Mouse (Mus musculus) midbrain, embryonic 12.5 days (tissue): Measurements from ENCODE around the gene Irf2bpl. TPM values are rescaled to one million over a fixed set of nuclear protein-coding genes. Genes with fewer than 3 reads are reported as not detected.

ENCODE experiments used
- ATAC-seq: fragments of 200-750 bp; cut with Nextera tagmentation; 2 replicates; pipeline ENCODE4 v1.8.0; 2017; ENCODE audit warnings: low read depth, moderate TSS enrichment, moderate library complexity; ENCODE audit not compliant: low FRiP score
- H3K27ac ChIP-seq: fragments of 300-500 bp; sonication (generic); replicated peaks from 2 replicates; pipeline ENCODE4 v1.5.1; 2016; ENCODE audit warnings: mild to moderate bottlenecking
- H3K27me3 ChIP-seq: fragments of 300-500 bp; sonication (generic); 2 replicates; pipeline ENCODE4 v1.6.1; 2016; ENCODE audit warnings: mild to moderate bottlenecking
- H3K36me3 ChIP-seq: fragments of 300-500 bp; sonication (generic); 2 replicates; pipeline ENCODE4 v1.6.1; 2016
- H3K4me1 ChIP-seq: fragments of 300-500 bp; sonication (generic); 2 replicates; pipeline ENCODE4 v1.6.1; 2016
- H3K4me2 ChIP-seq: fragments of 300-500 bp; sonication (generic); replicated peaks from 2 replicates; pipeline ENCODE4 v1.6.1; 2016; ENCODE audit warnings: mild to moderate bottlenecking, moderate library complexity
- H3K4me3 ChIP-seq: fragments of 300-500 bp; sonication (generic); 2 replicates; pipeline ENCODE4 v1.5.1; 2016; ENCODE audit warnings: mild to moderate bottlenecking
- H3K9ac ChIP-seq: fragments of 300-500 bp; sonication (generic); replicated peaks from 2 replicates; pipeline ENCODE4 v1.6.1; 2016; ENCODE audit warnings: mild to moderate bottlenecking, moderate library complexity
- H3K9me3 ChIP-seq: fragments of 300-500 bp; sonication (generic); 2 replicates; pipeline ENCODE4 v1.6.1; 2016; ENCODE audit warnings: mild to moderate bottlenecking
- WGBS: fragments of 180-500 bp; shearing (Covaris S2); methylation state at CpG from one replicate; pipeline ENCODE4 v1.1.7; 2016; 5-methylcytosine and 5-hydroxymethylcytosine counted together
- polyA plus RNA-seq: library from polyadenylated mRNA; unstranded; fragments of >200 nt; fragmentation: Nextera tagmentation; extraction: Ambion mirVana; gene quantifications from 2 replicates; pipeline ENCODE4 v1.2.1, GENCODE M21; 2016

Gene Irf2bpl
- polyA plus RNA-seq, 1 experiment from 2014 or later, result 74.0 TPM

- Histone ChIP-seq H3K4me3 (0 out of 2 replicates have a peak overlapping the region, but pooled peaks have one; percentile 0), H3K27me3 (no peaks in the 10 kb centered on the region), H3K9me3 (no peaks in the 10 kb centered on the region), H3K4me1 (peaks cover 69% of the 10 kb centered on the region), H3K4me2 (peak overlapping the region; percentile 57), H3K36me3 (no peaks in the 10 kb centered on the region), H3K27ac (peak overlapping the region; percentile 98), H3K9ac (peak overlapping the region; percentile 50)
- 16% methylated on average over 7 of the region's 7 CpGs for WGBS
- no peak for ATAC-seq
Measured at GRCm38 (mm10) chr12:86896921-86897512, 12.4 kb upstream of the Irf2bpl start.

DNA sequence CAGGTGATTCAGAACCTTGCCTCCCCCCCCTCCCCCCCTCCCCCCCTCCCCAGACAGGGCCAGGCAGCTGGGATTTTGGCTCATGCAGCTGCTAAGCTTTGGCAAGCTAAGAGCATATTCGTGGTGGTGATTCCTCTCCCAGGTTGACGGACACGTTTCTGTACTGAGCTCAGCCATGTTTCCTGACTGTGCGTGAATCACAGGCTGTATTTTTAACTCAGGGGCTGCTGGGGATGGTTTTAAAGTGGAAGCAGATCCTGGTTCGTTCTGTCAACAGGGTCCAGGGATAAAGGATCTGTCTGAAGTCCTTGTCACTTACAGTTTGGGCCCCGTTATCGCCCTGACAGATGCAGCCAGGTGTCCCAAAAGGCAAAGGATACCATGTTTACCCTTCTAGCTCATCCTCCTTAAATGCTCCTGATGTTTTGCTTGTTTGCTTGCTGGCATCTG lies 11.9 kb upstream of the Irf2bpl start:
- H3K27ac ChIP-seq, result peak overlapping the region; percentile 98
- H3K27me3 ChIP-seq, result no peaks in the 10 kb centered on the region
- H3K4me1 ChIP-seq, result peaks cover 74% of the 10 kb centered on the region
- WGBS, result 12% methylated on average over 7 of the region's 7 CpGs
- H3K36me3 ChIP-seq, result no peaks in the 10 kb centered on the region
- peak overlapping the region; percentile 57 for H3K4me2 ChIP-seq
- H3K9me3 ChIP-seq, result no peaks in the 10 kb centered on the region
- ATAC-seq, result no peak
- peak overlapping the region; percentile 50 for H3K9ac ChIP-seq
- H3K4me3 ChIP-seq, result no peak overlapping the region

GRCm38 (mm10) chr12:86895703-86896409 lies 11.3 kb upstream of the Irf2bpl start:
- H3K27me3 ChIP-seq, result no peaks in the 10 kb centered on the region
- no peaks in the 10 kb centered on the region for H3K9me3 ChIP-seq
- peak overlapping the region; percentile 50 for H3K9ac ChIP-seq
- peak overlapping the region; percentile 29; the same call in 1 of the 2 replicates for H3K4me3 ChIP-seq
- ATAC-seq, result no peak
- peaks cover 80% of the 10 kb centered on the region for H3K4me1 ChIP-seq
- WGBS, result 44% methylated on average over 4 of the region's 4 CpGs
- peak overlapping the region; percentile 57 for H3K4me2 ChIP-seq
- H3K36me3 ChIP-seq, result no peaks in the 10 kb centered on the region
- peak overlapping the region; percentile 98 for H3K27ac ChIP-seq

DNA sequence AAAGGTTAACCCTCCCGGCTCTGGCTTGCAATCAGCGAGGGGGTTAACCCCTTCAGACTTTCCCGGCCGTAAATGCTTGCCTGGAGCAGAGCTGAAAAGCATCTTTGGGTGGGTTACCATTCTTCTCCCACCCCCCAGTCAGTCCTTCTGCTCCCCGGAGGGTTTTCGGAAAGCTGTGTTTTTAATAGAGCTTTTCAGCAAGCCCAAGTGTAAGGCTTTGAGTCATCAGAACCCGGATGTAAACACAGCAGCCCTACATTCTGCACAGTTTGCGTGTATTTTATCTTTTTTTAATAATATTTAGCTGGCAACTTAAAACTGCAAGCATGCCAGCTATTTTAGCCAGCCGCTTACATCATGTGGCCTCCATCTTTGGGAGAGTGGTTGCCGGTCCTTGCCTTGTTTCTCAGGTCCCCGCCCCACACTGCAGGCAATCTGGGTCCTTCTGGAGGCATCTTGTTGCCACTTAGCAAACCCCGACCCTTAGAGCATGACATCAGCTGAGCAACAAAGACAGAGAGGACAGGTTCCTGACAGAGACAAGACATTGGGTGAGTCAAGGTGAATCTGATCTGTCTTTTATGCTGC lies 10.3 kb upstream of the Irf2bpl start:
- Histone ChIP-seq H3K9me3 (no peaks in the 10 kb centered on the region), H3K4me2 (peak overlapping the region; percentile 57), H3K4me1 (peaks cover 89% of the 10 kb centered on the region), H3K27me3 (no peaks in the 10 kb centered on the region), H3K9ac (peak overlapping the region; percentile 50), H3K27ac (peak overlapping the region; percentile 98), H3K4me3 (peak overlapping the region; percentile 29), H3K36me3 (no peaks in the 10 kb centered on the region)
- under 1% methylated on average over 12 of the region's 12 CpGs for WGBS
- ATAC-seq, result 0 out of 2 replicates have a peak, but pooled peaks have one; percentile 1

DNA sequence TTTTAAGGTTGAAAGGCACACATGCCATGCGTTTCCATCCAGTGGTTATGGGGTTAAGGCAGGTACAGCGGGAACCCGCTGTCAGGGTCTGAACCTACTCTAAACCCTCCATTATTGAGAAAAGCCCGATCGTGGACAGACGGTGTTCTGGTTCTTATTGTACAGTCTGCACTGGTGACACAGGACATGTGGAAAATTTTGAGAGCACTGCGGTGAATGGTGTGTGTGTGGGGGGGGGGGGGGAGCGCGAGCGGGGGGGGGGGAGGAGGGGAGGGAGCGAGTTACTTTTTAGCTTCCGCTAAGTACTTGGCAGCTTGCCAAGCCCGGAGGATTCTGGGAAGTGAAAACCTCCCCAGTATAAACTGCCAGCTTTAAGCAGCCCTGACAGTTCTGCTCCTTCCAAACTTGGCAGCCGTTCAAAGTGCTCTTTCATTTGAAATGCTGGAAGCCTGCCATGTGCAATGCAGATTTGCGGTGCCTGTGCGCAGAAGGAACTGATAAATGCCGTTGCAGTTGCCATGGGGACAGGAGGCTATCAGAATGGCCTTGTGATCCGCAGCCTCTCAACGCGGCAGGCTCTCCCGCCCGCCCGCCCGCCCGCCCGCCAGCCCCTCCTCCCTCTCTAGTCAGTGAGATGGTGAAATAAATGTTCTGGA lies 9.7 kb upstream of the Irf2bpl start:
- Histone ChIP-seq H3K4me2 (peak overlapping the region; percentile 57), H3K27me3 (0 out of 2 replicates have a peak, but pooled peaks cover 5% of the 10 kb centered on the region), H3K9me3 (no peaks in the 10 kb centered on the region), H3K4me1 (peaks cover 92% of the 10 kb centered on the region), H3K27ac (peak overlapping the region; percentile 98), H3K36me3 (no peaks in the 10 kb centered on the region), H3K4me3 (peak overlapping the region; percentile 29), H3K9ac (peak overlapping the region; percentile 54)
- peak; percentile 82 for ATAC-seq
- WGBS, result 0% methylated on average over 25 of the region's 26 CpGs

- Histone ChIP-seq H3K27me3 (0 out of 2 replicates have a peak, but pooled peaks cover 7% of the 10 kb centered on the region), H3K4me2 (peak overlapping the region; percentile 57), H3K4me3 (peak overlapping the region; percentile 29), H3K9me3 (no peaks in the 10 kb centered on the region), H3K9ac (peak overlapping the region; percentile 54), H3K36me3 (no peaks in the 10 kb centered on the region), H3K27ac (peak overlapping the region; percentile 98), H3K4me1 (peaks cover 94% of the 10 kb centered on the region)
- ATAC-seq, result no peak; the same call in 1 of the 2 replicates
- under 1% methylated on average over 20 of the region's 20 CpGs for WGBS
Measured at GRCm38 (mm10) chr12:86893326-86894183, 9.0 kb upstream of the Irf2bpl start.

GRCm38 (mm10) chr12:86892711-86893311 lies 8.2 kb upstream of the Irf2bpl start:
- Histone ChIP-seq H3K27me3 (0 out of 2 replicates have a peak, but pooled peaks cover 7% of the 10 kb centered on the region), H3K4me2 (peak overlapping the region; percentile 57), H3K4me1 (peaks cover 94% of the 10 kb centered on the region), H3K4me3 (peak overlapping the region; percentile 32), H3K9ac (peak overlapping the region; percentile 54; the same call in 1 of the 2 replicates), H3K36me3 (no peaks in the 10 kb centered on the region), H3K9me3 (no peaks in the 10 kb centered on the region), H3K27ac (peak overlapping the region; percentile 98)
- ATAC-seq, result peak; percentile 23; the same call in 1 of the 2 replicates
- WGBS, result under 1% methylated on average over 18 of the region's 18 CpGs

- ATAC-seq, result peak; percentile 10; the same call in 1 of the 2 replicates
- peak overlapping the region; percentile 57 for H3K4me2 ChIP-seq
- 0 out of 2 replicates have a peak, but pooled peaks cover 8% of the 10 kb centered on the region for H3K27me3 ChIP-seq
- H3K27ac ChIP-seq, result peak overlapping the region; percentile 98
- no peaks in the 10 kb centered on the region for H3K36me3 ChIP-seq
- H3K9ac ChIP-seq, result peak overlapping the region; percentile 51
- no peaks in the 10 kb centered on the region for H3K9me3 ChIP-seq
- peak overlapping the region; percentile 32 for H3K4me3 ChIP-seq
- H3K4me1 ChIP-seq, result peaks cover 93% of the 10 kb centered on the region
- 1% methylated on average over 37 of the region's 37 CpGs for WGBS
Measured at GRCm38 (mm10) chr12:86891786-86892702, 7.4 kb upstream of the Irf2bpl start.

GRCm38 (mm10) chr12:86891454-86891785 lies 6.8 kb upstream of the Irf2bpl start:
- no peaks in the 10 kb centered on the region for H3K36me3 ChIP-seq
- no peaks in the 10 kb centered on the region for H3K9me3 ChIP-seq
- 0 out of 2 replicates have a peak, but pooled peaks cover 11% of the 10 kb centered on the region for H3K27me3 ChIP-seq
- peak overlapping the region; percentile 98 for H3K27ac ChIP-seq
- H3K9ac ChIP-seq, result peak overlapping the region; percentile 51
- H3K4me1 ChIP-seq, result peaks cover 93% of the 10 kb centered on the region
- H3K4me3 ChIP-seq, result peak overlapping the region; percentile 32
- WGBS, result 2% methylated on average over 11 of the region's 11 CpGs
- peak overlapping the region; percentile 57 for H3K4me2 ChIP-seq
- no peak for ATAC-seq

GRCm38 (mm10) chr12:86890796-86891301 lies 6.3 kb upstream of the Irf2bpl start:
- peak overlapping the region; percentile 98 for H3K27ac ChIP-seq
- WGBS, result 28% methylated on average over 8 of the region's 8 CpGs
- 0 out of 2 replicates have a peak, but pooled peaks cover 11% of the 10 kb centered on the region for H3K27me3 ChIP-seq
- H3K9me3 ChIP-seq, result no peaks in the 10 kb centered on the region
- peak overlapping the region; percentile 57 for H3K4me2 ChIP-seq
- no peak for ATAC-seq
- H3K4me1 ChIP-seq, result peaks cover 93% of the 10 kb centered on the region
- no peak overlapping the region for H3K4me3 ChIP-seq
- H3K36me3 ChIP-seq, result no peaks in the 10 kb centered on the region
- peak overlapping the region; percentile 51 for H3K9ac ChIP-seq
